Mouse (Mus musculus) kidney, postnatal 0 days (tissue): Measurements from ENCODE around the gene Cyp2f2. TPM values are rescaled to one million over a fixed set of nuclear protein-coding genes. Genes with fewer than 3 reads are reported as not detected.
A peak's percentile ranks its signal among the peaks of the same experiment; 100 is the strongest.

Experiments used
- ATAC-seq: fragments of 200-750 bp; cut with Nextera tagmentation; replicated peaks from 2 replicates; pipeline ENCODE4 v1.8.0; 2017; ENCODE audit warnings: low read depth, moderate number of reproducible peaks, moderate TSS enrichment, moderate library complexity; ENCODE audit not compliant: low FRiP score
- DNase-seq: peaks from one replicate; pipeline ENCODE4 v3.0.0-alpha.2; 2016; ENCODE audit warnings: low spot score
- H3K27ac ChIP-seq: fragments of 300-500 bp; sonication (generic); 2 replicates; pipeline ENCODE4 v1.5.1; 2014; ENCODE audit warnings: mild to moderate bottlenecking
- H3K27me3 ChIP-seq: fragments of 300-500 bp; sonication (generic); 2 replicates; pipeline ENCODE4 v1.6.1; 2014; ENCODE audit warnings: low read length, mixed read lengths; ENCODE audit not compliant: insufficient read depth
- H3K36me3 ChIP-seq: fragments of 300-500 bp; sonication (generic); 2 replicates; pipeline ENCODE4 v1.6.1; 2014; ENCODE audit warnings: low read length, mixed read lengths; ENCODE audit not compliant: insufficient read depth
- H3K4me1 ChIP-seq: fragments of 300-500 bp; sonication (generic); replicated peaks from 2 replicates; pipeline ENCODE4 v1.6.1; 2014; ENCODE audit warnings: antibody characterized with exemption, low read length, mixed read lengths; ENCODE audit not compliant: insufficient read depth
- H3K4me2 ChIP-seq: fragments of 300-500 bp; sonication (generic); 2 replicates; pipeline ENCODE4 v1.6.1; 2014; ENCODE audit warnings: mild to moderate bottlenecking, low read length, moderate library complexity, mixed read lengths
- H3K4me3 ChIP-seq: fragments of 300-500 bp; sonication (generic); replicated peaks from 2 replicates; pipeline ENCODE4 v1.5.1; 2014; ENCODE audit warnings: low read depth, low read length
- H3K9ac ChIP-seq: fragments of 300-500 bp; sonication (generic); 2 replicates; pipeline ENCODE4 v1.6.1; 2014; ENCODE audit warnings: low read depth, low read length
- H3K9me3 ChIP-seq: fragments of 300-500 bp; sonication (generic); replicated peaks from 2 replicates; pipeline ENCODE4 v1.6.1; 2016; ENCODE audit warnings: low read length, inconsistent platforms, mixed read lengths
- CTCF ChIP-seq: IDR thresholded peaks from 2 replicates; pipeline ENCODE4 v1.5.1; 2016; ENCODE audit warnings: antibody characterized with exemption, low read depth, mild to moderate bottlenecking, moderate library complexity
- WGBS: fragments of 180-500 bp; shearing (Covaris S2); extraction: QIAGEN DNeasy Blood & Tissue Kit; methylation state at CpG from one replicate; pipeline ENCODE4 v1.1.7; 2014; 5-methylcytosine and 5-hydroxymethylcytosine counted together
- polyA plus RNA-seq: library from polyadenylated mRNA; unstranded; fragments of >200 nt; fragmentation: Nextera tagmentation; extraction: Ambion mirVana; gene quantifications from 2 replicates; pipeline ENCODE4 v1.2.1, GENCODE M21; 2015

Gene Cyp2f2
- polyA plus RNA-seq, 1 experiment from 2014 or later: 0.29 TPM

DNA sequence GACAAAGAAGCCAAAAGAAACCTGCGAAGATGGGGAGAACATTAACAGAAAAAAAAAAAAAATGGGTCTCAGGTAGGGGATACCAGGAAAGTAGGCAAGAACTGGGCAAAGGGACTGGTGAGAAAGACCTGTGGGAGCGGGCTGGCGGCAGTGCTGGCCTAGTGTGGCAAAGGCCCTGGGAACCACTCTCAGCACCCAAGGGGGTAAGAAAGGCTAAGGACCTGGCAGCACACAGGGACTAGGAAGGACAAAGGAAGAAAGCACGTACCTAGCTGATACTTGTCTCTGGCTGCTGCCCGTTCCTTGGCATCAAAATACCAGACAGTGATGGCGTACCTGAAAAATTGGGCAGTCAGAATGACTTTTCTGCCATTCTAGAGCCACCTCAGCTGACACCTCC is 39.5 kb downstream of the Cyp2f2 start:
- Histone ChIP-seq H3K4me2 (no peak overlapping the region), H3K27me3 (no peaks in the 10 kb centered on the region), H3K36me3 (peaks cover 18% of the 10 kb centered on the region), H3K4me1 (peaks cover 18% of the 10 kb centered on the region; the same call in 1 of the 2 replicates), H3K9ac (no peak overlapping the region), H3K9me3 (no peaks in the 10 kb centered on the region), H3K4me3 (no peak overlapping the region), H3K27ac (no peak overlapping the region)
- no peak for DNase-seq
- 94% methylated on average over 6 of the region's 6 CpGs for whole genome bisulfite sequencing
- no peak for TF ChIP-seq CTCF
- ATAC-seq: no peak

DNA sequence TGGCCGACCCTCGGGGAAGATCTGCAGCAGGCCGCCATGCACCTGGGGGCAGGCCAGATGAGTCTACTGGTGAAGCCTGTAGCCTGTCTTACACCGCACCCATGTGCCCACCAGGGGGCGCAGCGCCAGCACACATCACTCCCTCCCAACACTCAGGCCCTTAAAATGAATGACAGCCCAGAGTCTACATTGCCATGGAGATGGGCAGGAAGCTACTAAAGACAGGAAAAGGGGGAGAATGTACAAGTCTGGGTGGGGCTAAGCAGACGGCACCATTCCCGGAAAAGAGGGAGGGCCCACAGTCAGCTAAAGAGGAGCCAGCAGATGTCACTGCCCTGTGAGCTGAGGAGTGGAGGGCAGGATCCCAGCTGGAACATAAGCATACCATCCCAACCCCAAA is 40.2 kb downstream of the Cyp2f2 start:
- H3K27ac ChIP-seq: peak overlapping the region; percentile 27; the same call in 1 of the 2 replicates
- H3K9me3 ChIP-seq: no peaks in the 10 kb centered on the region
- H3K27me3 ChIP-seq: no peaks in the 10 kb centered on the region
- H3K4me3 ChIP-seq: no peak overlapping the region
- peak; percentile 93 for ATAC-seq
- H3K9ac ChIP-seq: no peak overlapping the region
- H3K4me1 ChIP-seq: peaks cover 24% of the 10 kb centered on the region; the same call in 1 of the 2 replicates
- WGBS: 9% methylated on average over 8 of the region's 8 CpGs
- peaks cover 18% of the 10 kb centered on the region for H3K36me3 ChIP-seq
- TF ChIP-seq CTCF: peak; percentile 99
- no peak overlapping the region for H3K4me2 ChIP-seq
- DNase-seq: peak; percentile 98

DNA sequence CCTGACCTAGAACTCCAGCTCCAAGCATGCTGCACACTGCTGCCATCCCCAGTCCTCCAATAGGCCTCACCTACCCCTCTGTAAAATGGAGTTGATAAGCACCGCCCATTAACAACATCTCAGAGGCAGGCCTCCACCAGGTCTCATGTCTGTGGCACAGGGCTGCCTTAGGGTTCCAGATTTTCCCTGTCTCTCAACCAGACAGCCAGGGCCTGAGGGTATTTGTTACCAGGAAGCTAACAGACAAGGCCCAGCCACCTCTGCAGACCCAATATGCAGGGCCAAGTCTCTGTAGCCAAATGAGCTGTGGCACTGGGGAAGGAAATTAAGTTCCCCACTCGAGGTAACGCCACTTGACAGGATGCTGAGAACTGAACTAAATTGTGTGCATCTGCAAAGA is 41.2 kb downstream of the Cyp2f2 start:
- DNase-seq: no peak
- H3K27ac ChIP-seq: peak overlapping the region; percentile 27; the same call in 1 of the 2 replicates
- ATAC-seq: no peak
- H3K4me2 ChIP-seq: no peak overlapping the region
- peaks cover 31% of the 10 kb centered on the region; the same call in 1 of the 2 replicates for H3K4me1 ChIP-seq
- H3K36me3 ChIP-seq: peaks cover 22% of the 10 kb centered on the region
- no peak overlapping the region for H3K4me3 ChIP-seq
- WGBS: 83% methylated on average over 3 of the region's 3 CpGs
- no peak for TF ChIP-seq CTCF
- no peaks in the 10 kb centered on the region for H3K27me3 ChIP-seq
- no peak overlapping the region for H3K9ac ChIP-seq
- no peaks in the 10 kb centered on the region for H3K9me3 ChIP-seq

DNA sequence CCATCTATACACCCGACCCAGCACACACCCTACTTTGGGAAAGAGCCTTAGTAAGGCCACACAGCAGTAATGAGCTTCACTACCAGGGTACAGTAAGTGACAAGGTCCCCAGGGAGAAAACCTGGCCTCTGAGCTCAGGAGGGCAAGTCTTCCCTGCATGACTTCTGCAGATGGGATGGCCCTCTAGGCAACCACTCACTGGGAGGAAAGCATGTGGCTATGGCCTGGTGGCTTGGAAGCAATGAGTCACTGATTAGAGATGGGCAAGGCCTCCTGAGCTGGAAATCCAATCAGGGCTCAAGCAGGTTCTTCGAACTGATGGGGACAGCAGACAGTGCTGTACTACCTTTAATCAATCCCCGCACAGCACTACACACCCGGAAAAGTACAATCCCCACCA is 42.0 kb downstream of the Cyp2f2 start:
- Histone ChIP-seq H3K9ac (no peak overlapping the region), H3K27me3 (no peaks in the 10 kb centered on the region), H3K9me3 (no peaks in the 10 kb centered on the region), H3K4me3 (no peak overlapping the region), H3K4me2 (no peak overlapping the region), H3K4me1 (peaks cover 31% of the 10 kb centered on the region; the same call in 1 of the 2 replicates), H3K27ac (no peak overlapping the region), H3K36me3 (peaks cover 22% of the 10 kb centered on the region)
- no peak for ATAC-seq
- WGBS: 82% methylated on average over 4 of the region's 4 CpGs
- peak; percentile 29 for DNase-seq
- TF ChIP-seq CTCF: no peak

DNA sequence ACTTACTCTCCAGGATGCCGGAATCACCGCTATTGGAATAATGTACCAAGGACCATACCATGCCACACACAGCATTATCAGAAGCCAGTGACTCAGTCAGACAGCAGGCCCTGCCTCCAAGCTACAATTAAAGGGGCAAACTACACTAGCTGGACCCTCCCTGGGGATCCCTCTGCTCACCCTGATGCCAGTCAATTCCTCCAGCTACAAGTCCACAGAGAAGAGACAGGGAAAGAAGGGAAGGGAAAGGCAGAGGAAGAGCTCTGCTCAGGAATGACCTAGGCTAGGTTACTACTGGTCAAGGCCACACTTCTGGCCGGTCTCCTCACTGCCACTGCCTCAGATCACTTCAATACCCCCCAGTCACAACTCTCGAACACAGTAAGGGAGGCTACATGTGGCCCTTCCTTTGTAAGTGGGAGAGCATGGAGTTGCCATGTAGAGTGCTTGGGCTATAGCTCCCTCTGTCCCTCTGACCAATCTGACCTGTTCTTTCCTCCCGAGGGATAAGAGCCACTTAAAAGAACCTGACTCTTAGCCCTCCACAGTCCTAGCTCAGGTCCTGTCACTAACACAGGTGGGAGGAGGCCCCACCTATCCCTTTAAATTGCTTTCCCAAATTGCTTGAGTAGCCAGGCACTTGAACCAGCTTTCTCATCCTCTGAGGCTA is 43.2 kb downstream of the Cyp2f2 start:
- DNase-seq (no peak), ATAC-seq (no peak)
- no peak for TF ChIP-seq CTCF
- Histone ChIP-seq H3K9me3 (no peaks in the 10 kb centered on the region), H3K36me3 (peaks cover 15% of the 10 kb centered on the region), H3K27ac (0 out of 2 replicates have a peak overlapping the region, but pooled peaks have one; percentile 2), H3K4me3 (no peak overlapping the region), H3K4me1 (peaks cover 31% of the 10 kb centered on the region; the same call in 1 of the 2 replicates), H3K4me2 (peak overlapping the region; percentile 66; the same call in 1 of the 2 replicates), H3K27me3 (no peaks in the 10 kb centered on the region), H3K9ac (0 out of 2 replicates have a peak overlapping the region, but pooled peaks have one; percentile 31)
- WGBS: 80% methylated on average over 5 of the region's 5 CpGs

DNA sequence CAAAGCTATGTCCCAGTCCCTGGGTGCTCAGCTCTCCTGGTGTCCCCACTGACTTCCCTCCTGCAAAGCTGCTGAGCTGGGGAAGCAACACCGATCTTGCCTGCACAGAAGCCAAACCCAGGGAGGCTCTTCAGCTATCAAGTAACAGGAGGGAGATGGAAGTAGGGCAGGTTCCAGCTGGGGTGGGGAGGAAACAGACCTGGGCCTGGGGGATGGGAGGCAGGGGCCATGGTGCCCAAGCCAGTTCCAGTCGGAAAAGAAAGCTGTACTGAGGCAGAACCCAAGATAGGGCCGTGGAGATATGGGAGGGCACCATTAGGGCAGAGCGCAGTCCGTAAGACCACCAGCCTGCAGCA is 43.7 kb downstream of the Cyp2f2 start:
- Histone ChIP-seq H3K4me1 (peaks cover 34% of the 10 kb centered on the region; the same call in 1 of the 2 replicates), H3K9me3 (no peaks in the 10 kb centered on the region), H3K27me3 (no peaks in the 10 kb centered on the region), H3K27ac (0 out of 2 replicates have a peak overlapping the region, but pooled peaks have one; percentile 2), H3K36me3 (peaks cover 10% of the 10 kb centered on the region; the same call in 1 of the 2 replicates), H3K9ac (0 out of 2 replicates have a peak overlapping the region, but pooled peaks have one; percentile 31), H3K4me3 (0 out of 2 replicates have a peak overlapping the region, but pooled peaks have one; percentile 3), H3K4me2 (peak overlapping the region; percentile 66; the same call in 1 of the 2 replicates)
- ATAC-seq: no peak
- TF ChIP-seq CTCF: no peak
- DNase-seq: peak; percentile 30
- WGBS: 52% methylated on average over 5 of the region's 5 CpGs
